Mouse (Mus musculus): Measurements from ENCODE around the gene Hagh.

GRCm38 (mm10) chr17:24892785-24893184 lies 52.8 kb downstream of the Hagh start:
- TF ChIP-seq CTCF (IDR thresholded peaks at IDR 0.05; ENCODE audit: borderline replicate concordance, insufficient read depth, low read depth, low read length): no peak
- TF ChIP-seq POLR2A (IDR thresholded peaks at IDR 0.05; ENCODE audit: borderline replicate concordance, insufficient read depth, low read length): no peak
